Mouse (Mus musculus): ENCODE data around the gene Slc35b1. TPM values are rescaled to one million over a fixed set of nuclear protein-coding genes. Genes with fewer than 3 reads are reported as not detected.

Gene Slc35b1
- total RNA-seq (2012; rRNA removed) (47.0 and 74.9 TPM in 2 replicates), total RNA-seq (2014; rRNA removed) (75.1 and 76.4 TPM in 2 replicates), polyA plus RNA-seq (2012; ENCODE audit: insufficient read length, low read depth) (119 and 125 TPM in 2 replicates)

DNA sequence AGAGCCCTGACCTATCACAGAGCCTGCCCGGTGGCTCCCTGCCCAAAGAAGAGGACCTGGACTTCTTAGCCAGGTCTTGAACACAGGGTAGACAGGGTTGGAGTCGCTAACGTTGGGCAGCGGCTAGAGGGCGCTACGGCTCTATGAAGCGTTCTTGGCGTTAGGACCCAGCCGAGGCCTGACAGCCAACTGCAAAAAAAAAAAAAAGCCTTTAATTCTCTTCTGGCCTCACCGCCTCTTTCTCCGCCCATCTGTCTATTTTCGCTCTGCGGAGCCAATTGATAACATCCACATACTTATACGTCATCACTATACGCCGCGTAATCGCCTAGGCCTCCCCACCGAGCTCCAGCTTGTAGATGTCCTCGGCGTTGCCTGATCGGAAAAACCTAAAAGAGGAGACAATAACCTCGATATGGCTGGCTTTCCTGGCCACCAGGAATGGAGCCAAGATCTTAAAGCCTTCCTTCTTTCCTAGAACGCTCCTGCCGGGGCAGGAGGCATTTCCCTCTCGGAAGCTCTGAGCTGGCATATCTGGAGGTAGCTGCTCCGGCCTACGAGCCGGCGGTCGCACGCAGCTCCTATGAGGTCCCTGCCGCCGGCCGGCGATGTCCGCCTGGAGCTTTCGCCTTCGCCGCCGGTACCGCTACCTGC, at the start of gene Slc35b1:
Slc35b1 (plus strand) TSS at position 374 of the 654 bp plus-strand sequence.
- peaks cover 3 to 17% of the 10 kb centered on the region in 2 experiments for H3K4me1 ChIP-seq (ENCODE audit: control insufficient read depth in 1 of 2, insufficient read depth in 2 of 2)
- H3K27ac ChIP-seq (ENCODE audit: insufficient read depth, low read depth): peak within 1 kb of the TSS; percentile 59
- H3K9me3 ChIP-seq (replicated peaks; ENCODE audit: low read length): no peaks in the 10 kb centered on the region
- peaks cover 29 to 34% of the 10 kb centered on the region in 2 experiments for H3K36me3 ChIP-seq (replicated peaks in 1 of 2; ENCODE audit: control insufficient read depth in 1 of 2, insufficient read depth in 1 of 2, low read length in 1 of 2)
- H3K4me2 ChIP-seq (ENCODE audit: insufficient read depth, low read depth, poor library complexity, severe bottlenecking): peak within 1 kb of the TSS; percentile 84
- DNase-seq (ENCODE audit: extremely low read depth): peak; percentile 100
- in situ Hi-C loops (cut with MboI; ENCODE audit: low pct_ligation_motif_present, low pct_unique_long_range_greater_than_20kb, low sequenced_read_pairs) (loop anchor here (25.0 kb wide), 1 partner anchor 278 kb away; the partner anchor contains the start of gene Phb), dilution Hi-C loops (cut with MboI; ENCODE audit: extremely low pct_ligation_motif_present, extremely low pct_unique_long_range_greater_than_20kb, low sequenced_read_pairs) (no loop called here)
- peak within 1 kb of the TSS; percentile 67 to 98 (median 79) for H3K4me3 ChIP-seq (replicated peaks in 1 of 3; ENCODE audit: low read depth in 2 of 3, low read length in 2 of 3, poor library complexity in 1 of 3)
- H3K79me2 ChIP-seq (replicated peaks; ENCODE audit: control insufficient read depth, extremely low read depth, insufficient read depth, poor library complexity, severe bottlenecking): peaks cover 14% of the 10 kb centered on the region
- TF ChIP-seq IRF4 (IDR thresholded peaks at IDR 0.05; ENCODE audit: low read depth, low read length): peak; percentile 73; the same call in 1 of the 2 replicates
- TF ChIP-seq RCOR1 (conservative IDR thresholded peaks at IDR 0.05; ENCODE audit: low read depth, low read length): no peak
- TF ChIP-seq USF1 (IDR thresholded peaks at IDR 0.05; ENCODE audit: low read depth, low read length): no peak; the same call in 1 of the 2 replicates
- TF ChIP-seq TBP (conservative IDR thresholded peaks at IDR 0.05; ENCODE audit: low read depth, low read length): no peak; the same call in none of the 2 replicates
- TF ChIP-seq USF2 (conservative IDR thresholded peaks at IDR 0.05; ENCODE audit: low read depth, low read length): peak; percentile 58; the same call in 1 of the 2 replicates
- no peak; the same call in 1 of the 2 replicates for TF ChIP-seq GABPA (IDR thresholded peaks at IDR 0.05; ENCODE audit: insufficient replicate concordance, low read depth, low read length)
- TF ChIP-seq MAFK (IDR thresholded peaks at IDR 0.05; ENCODE audit: insufficient replicate concordance, low read length): no peak
- no peak; the same call in 1 of the 2 replicates for TF ChIP-seq NELFE (IDR thresholded peaks at IDR 0.05; ENCODE audit: low read depth, low read length)
- peak; percentile 85; the same call in 1 of the 2 replicates for TF ChIP-seq MXI1 (IDR thresholded peaks at IDR 0.05; ENCODE audit: low read depth, low read length)
- peak; percentile 86 for TF ChIP-seq MYC (IDR thresholded peaks at IDR 0.05; ENCODE audit: low read depth, low read length)
- TF ChIP-seq MAZ (IDR thresholded peaks at IDR 0.05; ENCODE audit: low read depth, low read length): no peak
- TF ChIP-seq EP300 (IDR thresholded peaks at IDR 0.05; ENCODE audit: low read length): no peak
- TF ChIP-seq MAX (IDR thresholded peaks at IDR 0.05; ENCODE audit: low read length): peak; percentile 100
- TF ChIP-seq SIN3A (IDR thresholded peaks at IDR 0.05; ENCODE audit: low read length): peak; percentile 96
- TF ChIP-seq ZKSCAN1 (IDR thresholded peaks at IDR 0.05; ENCODE audit: borderline replicate concordance, low read depth, low read length): no peak
- no peak for TF ChIP-seq PAX5 (IDR thresholded peaks at IDR 0.05; ENCODE audit: low read length)
- TF ChIP-seq ZNF384 (IDR thresholded peaks at IDR 0.05; ENCODE audit: low read depth, low read length): peak; percentile 99
- TF ChIP-seq ELF1 (IDR thresholded peaks at IDR 0.05; ENCODE audit: low read depth, low read length): 0 out of 2 replicates have a peak, but pooled peaks have one; percentile 41
- TF ChIP-seq RAD21 (IDR thresholded peaks at IDR 0.05; ENCODE audit: low read depth, low read length): peak; percentile 98
- TF ChIP-seq POLR2A (IDR thresholded peaks at IDR 0.05; ENCODE audit: low read depth, low read length): peak; percentile 74
- no peak for TF ChIP-seq JUN (IDR thresholded peaks at IDR 0.05; ENCODE audit: insufficient read depth, low read depth, low read length)
- peak; percentile 62 for TF ChIP-seq ZC3H11A (IDR thresholded peaks at IDR 0.05; ENCODE audit: low read depth, low read length)
- TF ChIP-seq POLR2AphosphoS2 (IDR thresholded peaks at IDR 0.05; ENCODE audit: low read depth, low read length): no peak
- TF ChIP-seq ZMIZ1 (IDR thresholded peaks at IDR 0.05; ENCODE audit: low read depth, low read length): no peak
- TF ChIP-seq UBTF (IDR thresholded peaks at IDR 0.05; ENCODE audit: low read depth, low read length): peak; percentile 70; the same call in 1 of the 2 replicates
- peak; percentile 92 for TF ChIP-seq HCFC1 (IDR thresholded peaks at IDR 0.05; ENCODE audit: low read depth, low read length)
- TF ChIP-seq BHLHE40 (IDR thresholded peaks at IDR 0.05; ENCODE audit: low read depth, low read length): no peak
- TF ChIP-seq SMC3 (IDR thresholded peaks at IDR 0.05; ENCODE audit: low read depth, low read length): peak; percentile 92
- peak; percentile 80; the same call in 1 of the 2 replicates for TF ChIP-seq KAT2A (IDR thresholded peaks at IDR 0.05; ENCODE audit: insufficient replicate concordance, low read length)
- no peak for TF ChIP-seq ETS1 (conservative IDR thresholded peaks at IDR 0.05; ENCODE audit: low read depth, low read length)
- peak; percentile 44 for TF ChIP-seq TCF12 (IDR thresholded peaks at IDR 0.05; ENCODE audit: low read depth, low read length)
- TF ChIP-seq E2F4 (IDR thresholded peaks at IDR 0.05; ENCODE audit: insufficient replicate concordance, low read depth, low read length): no peak
- TF ChIP-seq MEF2A (IDR thresholded peaks at IDR 0.05; ENCODE audit: borderline replicate concordance, low read depth, low read length): peak; percentile 88
- TF ChIP-seq CHD2 (IDR thresholded peaks at IDR 0.05; ENCODE audit: low read length): no peak
- no peak; the same call in 1 of the 2 replicates for TF ChIP-seq JUND (conservative IDR thresholded peaks at IDR 0.05; ENCODE audit: low read depth, low read length)
- no peak for TF ChIP-seq CHD1 (IDR thresholded peaks at IDR 0.05; ENCODE audit: low read depth, low read length)
- peak; percentile 53 to 99 for TF ChIP-seq CTCF (conservative IDR thresholded peaks at IDR 0.05 in 1 of 2, IDR thresholded peaks at IDR 0.05 in 1 of 2; ENCODE audit: low read depth in 2 of 2, low read length in 2 of 2)
- 0 out of 2 replicates have a peak, but pooled peaks have one; percentile 14 for TF ChIP-seq NRF1 (IDR thresholded peaks at IDR 0.05; ENCODE audit: low read depth, low read length)
- H3K9ac ChIP-seq (ENCODE audit: insufficient read depth, low read depth): peak within 1 kb of the TSS; percentile 96
- peaks cover 24% of the 10 kb centered on the region for H3K27me3 ChIP-seq (replicated peaks)

All from CH12.LX (cell line).